Mouse (Mus musculus): ENCODE measurements around the gene Chrm2.

DNA sequence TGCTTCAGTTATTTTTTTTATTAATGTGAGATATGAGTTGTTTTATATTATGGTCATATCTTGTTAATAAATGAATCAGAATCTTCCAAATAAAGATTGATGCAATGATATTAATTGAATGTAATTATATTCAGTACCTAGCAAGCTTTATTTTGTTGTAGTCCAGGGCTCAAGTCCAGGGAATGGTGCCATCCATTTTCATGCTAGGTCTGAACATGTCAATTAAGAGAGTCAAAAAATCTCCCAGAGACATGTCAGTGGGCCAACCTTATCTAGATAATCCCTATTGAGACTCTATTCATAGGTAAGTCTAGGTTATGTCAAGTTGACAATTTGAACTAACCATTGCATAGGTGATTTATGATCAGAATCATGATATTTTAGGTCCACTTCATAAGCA is 21.1 kb downstream of the Chrm2 start:
- TF ChIP-seq POLR2A (IDR thresholded peaks at IDR 0.05; ENCODE audit: low read depth, low read length) (no peak), CTCF (IDR thresholded peaks at IDR 0.05; ENCODE audit: extremely low read depth, insufficient read depth, insufficient read length, insufficient replicate concordance) (no peak)
